Mouse (Mus musculus) brain, adult 2 months (tissue): Measurements from ENCODE around the gene Tubg1.
A peak's percentile ranks its signal among the peaks of the same experiment; 100 is the strongest.
"Not testable (repeated sequence)": the region's sequence is repeated elsewhere in the genome, so short reads cannot be mapped to it uniquely, and the experiment has no call there.

Source experiments
- DNase-seq: peaks from one replicate; pipeline ENCODE4 v3.0.0; 2011; ENCODE audit warnings: low read depth, low spot score

Tubg1 gene

DNA sequence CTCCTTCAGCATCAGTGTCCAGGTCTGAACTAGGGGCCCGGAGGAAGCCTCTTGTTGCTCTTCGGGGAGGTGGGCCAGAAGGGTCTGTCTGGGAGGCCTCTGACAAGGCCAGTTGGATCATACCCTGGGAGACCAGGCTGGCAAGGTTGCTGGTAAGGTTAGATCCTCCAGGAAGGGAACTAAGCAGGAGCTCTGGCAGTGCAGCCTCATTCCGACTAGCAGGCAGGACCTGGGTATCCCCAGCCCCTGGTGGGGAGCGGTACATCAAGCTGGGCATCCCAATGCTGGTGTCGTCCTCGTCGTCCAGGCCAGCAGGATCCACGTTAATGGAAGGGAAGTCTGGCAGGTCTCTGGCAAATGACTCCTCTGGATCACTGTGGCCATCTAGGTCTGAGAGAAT, 21.5 kb upstream of the Tubg1 start:
- DNase-seq: no peak

DNA sequence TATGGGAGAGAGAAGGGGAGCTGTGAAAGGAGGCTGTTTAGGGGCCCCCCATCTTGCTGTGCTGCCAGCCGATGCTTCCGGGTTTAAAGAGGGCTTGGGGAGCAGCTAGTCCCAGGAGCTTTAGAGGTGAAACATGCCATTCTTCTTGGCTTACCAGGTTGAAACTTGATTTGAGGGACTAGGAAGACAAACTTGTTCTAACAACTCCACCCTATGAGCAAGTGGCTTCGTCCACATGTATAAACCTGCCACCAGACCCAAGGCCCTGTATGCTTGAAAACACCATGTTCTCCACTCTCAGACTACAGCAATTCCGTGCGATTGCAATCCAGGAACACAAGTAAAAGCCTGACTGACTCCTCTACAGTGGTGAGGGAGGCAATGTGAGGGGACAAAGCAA, 16.7 kb upstream of the Tubg1 start:
- no peak for DNase-seq

DNA sequence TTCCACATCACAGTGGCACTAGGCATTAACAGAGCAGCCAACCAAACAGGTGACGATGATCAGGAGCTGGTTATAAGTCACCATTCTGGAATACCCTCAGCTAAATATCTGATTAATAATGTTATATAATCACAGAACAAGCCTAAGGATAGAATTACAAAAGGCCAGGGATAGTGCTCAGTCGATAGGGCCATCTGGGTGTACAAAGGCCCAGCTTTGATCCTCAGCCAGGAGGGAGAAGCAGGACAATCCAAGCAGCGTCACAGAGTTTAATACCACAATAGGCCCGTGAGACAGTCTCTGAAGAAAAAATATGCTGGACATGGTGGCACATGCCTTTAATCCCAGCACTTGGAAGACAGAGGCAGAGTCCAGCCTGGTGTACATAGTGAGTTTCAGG, 10.4 kb upstream of the Tubg1 start:
- peak; percentile 29 for DNase-seq

DNA sequence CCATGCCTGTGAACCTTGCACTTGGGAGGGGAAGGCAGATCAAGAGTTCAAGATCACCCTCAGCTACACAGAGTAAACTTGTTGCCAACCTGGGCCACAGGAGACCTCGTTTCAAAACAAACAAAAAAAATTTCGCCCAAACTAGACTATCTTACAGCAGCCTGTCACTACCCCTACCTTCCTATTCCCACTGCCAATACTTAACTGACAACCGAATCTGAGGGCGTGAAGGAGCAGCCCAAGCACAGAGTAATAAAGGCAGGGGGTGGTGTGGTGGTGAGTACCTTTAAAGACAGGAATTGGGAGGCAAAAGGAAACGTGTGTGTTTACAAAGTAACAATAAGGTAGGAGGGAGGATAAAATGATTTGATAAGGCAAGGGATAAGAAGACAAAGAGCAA, 9.0 kb upstream of the Tubg1 start:
- no peak for DNase-seq

DNA sequence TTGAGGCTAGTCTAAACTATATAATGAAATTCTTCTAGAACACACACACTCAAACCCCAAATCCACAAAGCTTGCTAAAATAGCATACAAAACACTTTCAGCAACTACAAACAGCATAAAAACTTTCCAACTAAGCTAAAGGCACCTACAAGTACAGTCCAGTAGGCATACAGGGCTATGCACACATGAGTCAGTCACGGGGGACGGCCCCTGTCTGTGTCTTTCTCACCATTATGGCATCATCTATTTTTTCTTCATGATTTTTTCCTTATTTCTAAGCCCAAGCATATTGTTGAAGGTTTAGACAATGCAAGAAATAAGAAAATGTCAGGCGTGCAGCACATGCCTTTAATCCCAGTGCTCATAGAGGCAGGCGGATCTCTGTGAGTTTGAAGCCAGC, 8.6 kb upstream of the Tubg1 start:
- DNase-seq: no peak

DNA sequence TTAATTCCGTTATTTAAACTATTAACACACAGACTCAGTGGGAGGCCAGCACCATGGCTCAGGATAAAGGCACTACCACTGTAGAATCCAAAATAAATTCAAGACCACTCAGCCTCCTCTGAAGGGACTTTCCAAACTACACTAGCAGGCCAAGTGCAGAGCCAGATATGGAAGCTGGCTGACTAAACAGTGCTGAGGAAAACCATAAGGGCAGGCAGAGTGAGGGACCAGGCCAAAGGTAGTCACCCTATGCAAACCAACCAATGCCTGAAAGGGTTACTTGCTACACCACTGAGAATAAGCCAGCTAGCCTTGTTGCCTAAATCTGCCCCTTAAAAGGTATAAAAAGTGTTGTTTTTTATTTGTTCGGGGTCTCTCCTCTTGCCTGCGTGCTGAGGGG, 7.6 kb upstream of the Tubg1 start:
- DNase-seq: no peak

DNA sequence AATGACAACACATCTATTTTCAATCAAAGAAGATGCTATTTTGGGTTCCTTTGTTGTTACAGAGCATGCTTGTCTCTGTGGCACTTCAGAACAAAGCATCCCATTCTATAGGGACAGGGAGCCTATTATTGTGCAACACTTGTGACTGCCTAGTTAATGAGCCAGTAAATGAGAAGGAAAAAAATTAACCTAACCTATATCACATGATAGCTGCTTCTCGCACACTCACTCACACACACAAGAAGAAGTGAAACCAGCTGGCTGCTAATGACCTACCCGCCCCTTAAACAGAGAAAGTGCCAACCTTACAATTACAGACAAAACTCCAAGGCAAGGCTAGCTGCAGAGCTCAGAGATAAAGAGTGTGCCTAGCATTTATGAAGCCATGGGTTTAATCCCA, 4.2 kb upstream of the Tubg1 start:
- peak; percentile 82 for DNase-seq

DNA sequence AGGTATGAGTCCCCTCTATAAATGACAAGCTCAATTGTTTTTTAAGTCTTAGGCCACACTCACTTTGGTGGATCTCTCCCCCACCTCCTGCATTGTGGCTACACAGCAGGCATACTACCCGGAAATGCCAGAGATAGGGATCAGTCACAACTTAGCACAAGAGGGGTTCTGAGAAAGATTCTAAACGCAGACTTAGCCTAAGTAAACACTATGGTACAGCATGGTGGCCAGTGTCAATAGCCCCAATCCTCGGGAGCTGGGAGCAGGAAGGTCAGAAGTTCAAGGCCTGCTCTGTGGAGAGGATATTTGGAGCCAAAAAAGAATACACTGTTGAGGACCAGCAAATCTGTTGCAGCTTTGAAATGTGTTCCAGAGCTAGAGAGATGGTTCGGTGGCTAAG, 1.6 kb upstream of the Tubg1 start:
- DNase-seq: no peak

DNA sequence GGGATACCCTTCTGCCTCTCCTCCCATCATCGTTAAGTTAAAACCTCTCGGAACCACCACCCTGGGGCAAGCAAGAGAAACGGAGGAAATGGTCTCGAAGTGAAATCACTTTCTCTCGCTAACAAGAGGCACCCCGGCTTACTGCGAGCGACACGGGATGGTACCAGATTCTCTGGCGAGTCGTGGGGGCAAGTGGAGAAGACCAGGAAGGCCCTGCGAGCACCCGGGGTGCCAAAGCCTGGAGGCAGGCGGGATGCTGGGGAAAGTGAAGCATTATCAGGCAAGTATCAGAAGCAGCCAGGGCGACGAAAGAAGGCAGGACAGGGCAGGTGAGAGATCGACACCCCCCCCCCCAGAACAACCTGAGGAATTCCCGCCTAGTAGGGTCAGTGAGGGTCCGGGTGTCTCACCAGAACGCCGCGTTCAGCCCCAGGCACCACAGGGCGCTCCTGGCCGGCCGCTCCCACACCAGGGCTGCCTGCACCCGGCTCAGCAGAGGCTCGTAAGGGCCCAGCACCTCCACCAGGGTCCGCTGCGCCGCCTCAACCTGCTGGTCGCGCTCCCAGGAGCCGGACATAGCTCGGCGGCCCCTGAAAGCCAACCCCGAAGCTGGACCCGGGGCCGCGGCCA, 492 bp upstream of the Tubg1 start:
- DNase-seq: no peak

DNA sequence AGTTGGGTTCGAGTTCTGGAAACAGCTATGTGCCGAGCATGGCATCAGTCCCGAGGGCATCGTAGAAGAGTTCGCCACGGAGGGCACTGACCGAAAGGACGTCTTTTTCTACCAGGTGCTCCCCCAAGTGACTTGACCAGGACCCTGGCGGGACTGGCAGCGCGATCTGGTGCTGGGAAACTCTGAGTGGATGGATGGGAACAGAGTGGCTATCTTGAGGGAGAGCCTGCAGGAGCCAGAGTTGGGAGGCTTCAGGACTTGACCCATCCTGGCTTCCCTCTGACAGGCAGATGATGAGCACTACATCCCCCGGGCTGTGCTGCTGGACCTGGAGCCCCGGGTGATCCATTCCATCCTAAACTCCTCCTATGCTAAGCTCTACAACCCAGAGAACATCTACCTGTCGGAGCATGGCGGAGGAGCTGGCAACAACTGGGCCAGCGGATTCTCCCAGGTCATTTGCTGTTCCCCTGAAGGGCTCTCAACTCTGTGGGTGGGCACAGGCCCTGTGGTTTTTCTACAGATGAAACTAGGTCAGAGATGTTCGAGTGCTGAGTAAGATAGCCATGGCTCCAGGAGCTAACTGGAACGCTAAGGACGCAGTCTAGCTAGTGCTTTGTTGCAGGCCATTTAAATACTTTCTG, 929 bp downstream of the Tubg1 start:
- DNase-seq: no peak

DNA sequence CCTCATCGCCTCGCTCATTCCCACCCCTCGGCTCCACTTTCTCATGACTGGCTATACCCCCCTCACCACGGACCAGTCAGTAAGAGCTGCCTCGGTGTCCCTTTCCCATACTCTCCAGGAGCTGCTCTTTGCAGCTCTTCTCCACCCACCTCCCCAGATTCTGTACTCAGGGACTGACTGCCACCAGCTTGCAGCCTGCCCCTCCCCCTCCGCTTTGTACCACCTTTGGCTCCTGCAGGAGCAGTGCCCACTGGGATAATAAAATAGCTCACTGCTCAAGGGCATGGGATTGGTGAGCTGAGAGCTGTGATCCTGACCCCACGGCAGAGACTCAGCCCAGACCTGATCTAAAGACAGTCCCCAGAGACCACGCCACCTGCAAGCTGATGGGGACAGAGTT, 4.8 kb downstream of the Tubg1 start:
- DNase-seq: not testable (repeated sequence)

DNA sequence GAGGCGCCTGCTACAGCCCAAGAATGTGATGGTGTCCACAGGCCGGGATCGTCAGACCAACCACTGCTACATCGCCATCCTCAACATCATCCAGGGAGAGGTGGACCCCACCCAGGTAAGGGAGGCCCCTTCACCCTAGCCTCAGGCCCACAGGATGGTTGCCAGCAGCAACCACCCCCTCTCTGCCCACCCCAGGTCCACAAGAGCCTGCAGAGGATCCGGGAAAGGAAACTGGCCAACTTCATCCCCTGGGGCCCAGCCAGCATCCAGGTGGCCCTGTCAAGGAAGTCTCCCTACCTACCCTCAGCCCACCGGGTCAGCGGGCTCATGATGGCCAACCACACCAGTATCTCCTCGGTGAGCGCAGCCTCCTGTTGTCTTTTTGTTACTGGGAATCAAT, 5.3 kb downstream of the Tubg1 start:
- not testable (repeated sequence) for DNase-seq

DNA sequence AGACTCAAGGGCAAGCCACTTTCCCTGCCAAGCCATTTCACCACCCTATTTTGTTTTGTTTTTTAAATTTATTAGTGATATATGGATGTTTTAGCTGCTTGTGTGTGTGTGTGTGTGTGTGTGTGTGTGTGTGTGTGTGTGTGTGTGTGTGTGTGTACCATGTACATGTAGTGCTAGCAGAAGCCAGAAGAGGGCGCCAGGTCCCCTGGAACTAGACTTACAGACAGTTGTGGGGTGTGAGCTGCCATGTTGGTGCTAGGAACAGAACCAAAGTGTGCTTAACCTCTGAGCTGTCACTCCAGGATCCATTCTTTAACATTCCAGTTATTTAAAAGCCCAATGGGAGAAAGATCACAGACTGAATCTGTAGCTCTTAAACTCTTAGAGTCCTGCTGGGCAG, 7.3 kb downstream of the Tubg1 start:
- DNase-seq: no peak

DNA sequence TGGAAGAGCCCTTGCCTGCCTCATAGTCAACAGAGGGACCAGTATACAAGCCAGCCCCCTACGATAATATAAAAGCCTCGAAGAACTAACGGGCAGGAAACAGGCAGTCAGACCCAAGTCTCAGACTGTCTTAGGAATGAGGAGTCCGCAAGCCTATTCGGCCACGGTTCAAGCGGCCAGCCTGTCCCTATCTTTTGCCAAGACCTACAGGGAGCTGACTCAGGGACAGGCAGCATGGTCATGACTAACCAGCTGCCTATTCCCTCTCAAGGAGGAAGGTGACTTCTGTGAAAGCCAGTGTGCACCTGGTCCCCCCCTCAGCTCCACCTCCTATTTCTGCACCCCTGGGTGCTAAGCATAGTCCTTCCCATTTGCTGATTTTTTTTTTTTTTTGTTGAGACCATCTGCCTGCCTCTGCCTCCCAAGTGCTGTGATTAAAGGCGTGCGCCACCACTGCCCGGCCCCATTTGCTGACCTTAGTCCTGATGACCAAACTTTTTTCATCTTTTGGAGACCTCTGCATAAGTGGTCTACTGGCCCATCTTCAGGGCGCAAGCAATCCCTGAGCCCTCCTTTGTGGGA, 9.3 kb downstream of the Tubg1 start:
- peak; percentile 91 for DNase-seq

DNA sequence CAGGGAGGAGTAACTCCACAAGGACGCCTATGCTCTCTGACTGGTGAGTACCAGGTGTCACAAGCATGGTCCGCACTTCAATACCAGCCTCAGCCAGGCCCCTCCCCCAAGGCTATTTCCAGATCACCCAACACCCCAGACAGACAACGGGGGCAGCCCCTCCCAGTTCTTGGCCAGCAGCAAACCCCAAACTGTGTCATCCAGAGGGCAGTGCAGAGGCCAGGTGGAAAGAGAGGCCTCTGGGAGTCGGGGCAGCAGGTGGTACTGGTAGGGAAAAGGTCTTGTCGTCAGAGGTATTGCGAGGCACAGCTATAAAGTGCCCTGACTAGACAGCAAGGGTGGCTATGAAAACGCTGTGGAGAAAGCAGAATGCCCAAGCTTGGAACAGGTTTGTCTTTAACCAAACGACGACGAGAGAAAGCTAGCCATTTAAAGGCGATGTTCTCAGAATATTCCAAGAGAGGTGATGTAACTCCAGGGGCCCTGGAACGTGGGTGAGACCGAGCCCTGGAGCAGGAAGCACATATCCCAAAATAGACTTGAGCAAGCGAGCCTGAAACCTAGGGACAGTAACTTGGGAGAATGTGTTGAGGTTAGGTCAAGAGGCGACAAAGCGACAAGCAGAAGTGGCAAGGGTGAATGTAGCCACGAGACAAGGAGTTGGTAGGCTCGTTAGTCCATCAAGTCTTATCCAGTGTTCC, 10.5 kb downstream of the Tubg1 start:
- DNase-seq: peak; percentile 36

DNA sequence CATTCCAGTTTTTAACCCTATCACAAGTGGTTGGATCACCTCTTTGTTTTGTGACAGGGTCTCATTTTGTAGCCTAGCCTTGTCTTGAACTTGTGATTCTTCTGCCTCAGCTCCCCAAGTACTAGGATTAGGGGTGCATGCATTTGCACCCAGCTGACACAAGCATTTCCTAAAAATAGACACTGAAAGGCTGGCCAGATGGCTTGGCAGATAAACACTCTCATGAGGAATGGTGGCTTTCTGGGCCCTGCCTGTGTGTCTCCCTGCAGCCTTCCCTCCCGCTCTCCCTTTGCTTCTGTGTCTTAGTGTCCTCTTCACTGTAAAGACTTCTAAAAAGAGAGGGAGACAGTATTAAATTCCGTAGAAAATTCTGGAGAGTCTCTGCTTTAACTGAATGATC, 11.4 kb downstream of the Tubg1 start:
- DNase-seq: peak; percentile 91

DNA sequence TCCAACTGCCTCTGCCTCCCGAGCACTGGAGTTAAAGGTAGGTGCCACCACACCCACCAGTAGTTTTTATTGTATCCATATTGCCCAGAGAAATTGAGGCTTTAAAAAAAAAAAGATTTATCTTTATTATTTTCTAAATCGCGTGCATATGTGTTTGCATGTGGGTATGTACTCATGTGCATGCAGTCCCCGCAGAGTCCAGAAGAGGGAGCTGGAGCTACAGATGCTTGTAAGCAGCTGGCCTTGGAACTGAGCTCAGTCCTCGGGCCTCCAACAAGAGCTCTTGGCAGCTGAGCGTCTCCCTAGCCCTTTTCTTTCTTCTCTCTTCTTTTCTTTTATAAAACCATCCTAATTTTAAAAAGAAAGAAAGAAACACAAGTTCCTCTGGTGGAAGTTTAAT, 12.0 kb downstream of the Tubg1 start:
- DNase-seq: peak; percentile 67

DNA sequence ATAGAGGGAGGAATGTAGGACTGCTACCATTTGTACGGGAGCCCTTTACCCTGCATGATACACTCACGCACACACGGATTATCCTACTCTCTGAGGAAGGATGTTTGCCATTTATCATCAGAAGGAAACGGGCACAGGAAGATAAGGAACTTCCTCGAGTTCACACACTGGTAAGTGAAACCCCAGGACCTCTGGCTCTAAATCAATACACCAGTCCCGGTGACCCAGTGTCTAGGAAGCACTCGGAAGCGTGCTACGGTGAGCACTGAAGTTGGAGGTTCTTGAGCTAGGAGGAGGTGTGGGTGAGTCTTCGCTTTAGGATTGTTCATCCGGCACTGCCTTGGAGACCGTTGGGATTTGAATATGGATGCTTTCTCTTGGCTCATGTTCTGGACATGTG, 13.3 kb downstream of the Tubg1 start:
- no peak for DNase-seq

DNA sequence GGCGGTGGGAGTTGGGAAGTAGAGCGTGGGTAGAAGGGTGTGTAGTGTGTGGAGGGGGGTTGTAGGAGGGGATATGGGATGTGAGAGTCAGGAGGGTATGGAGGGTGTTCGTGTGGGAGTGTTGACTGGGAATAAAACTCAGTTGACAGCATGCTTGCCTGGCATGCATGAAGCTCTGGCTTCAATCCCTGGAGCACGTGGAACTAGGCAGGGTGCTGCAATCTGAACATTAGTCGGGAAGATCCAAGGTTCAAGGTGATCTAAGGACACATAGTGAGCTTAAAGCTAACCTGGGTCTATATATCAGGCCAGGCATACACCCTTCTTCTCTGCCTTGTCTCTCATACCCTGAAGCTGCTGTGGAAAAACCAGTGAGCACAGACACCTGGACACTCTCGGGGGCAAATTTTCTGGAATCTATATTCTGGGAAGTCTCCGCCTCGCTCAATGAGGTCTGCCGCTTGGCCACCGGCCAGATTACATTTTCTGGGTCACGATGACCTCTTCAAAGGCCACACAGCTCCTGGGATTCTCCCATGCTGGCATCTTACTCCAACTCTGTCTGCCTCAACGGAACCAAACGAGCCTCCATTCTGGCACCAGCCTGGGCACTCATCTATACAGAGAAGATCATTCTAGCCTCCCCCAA, 14.6 kb downstream of the Tubg1 start:
- peak; percentile 53 for DNase-seq

DNA sequence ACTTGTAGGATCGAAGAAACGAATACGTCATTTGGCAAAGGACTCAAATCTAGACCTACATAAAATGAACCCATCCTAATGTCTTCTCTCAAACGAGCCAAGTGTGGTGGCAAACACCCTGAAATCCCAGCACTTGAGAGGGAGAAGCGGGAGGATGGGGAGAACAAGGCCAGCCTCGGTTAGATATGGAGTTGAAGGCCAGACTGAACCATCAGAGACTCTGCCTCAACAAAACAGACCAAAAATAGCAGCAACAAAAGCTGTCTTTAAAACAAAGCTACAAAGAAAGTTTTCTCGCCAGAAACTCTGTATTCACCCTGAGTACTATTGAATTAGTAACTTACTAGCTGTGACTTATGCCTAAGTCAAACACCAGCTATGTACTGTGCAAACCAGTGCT, 17.3 kb downstream of the Tubg1 start:
- DNase-seq: no peak

DNA sequence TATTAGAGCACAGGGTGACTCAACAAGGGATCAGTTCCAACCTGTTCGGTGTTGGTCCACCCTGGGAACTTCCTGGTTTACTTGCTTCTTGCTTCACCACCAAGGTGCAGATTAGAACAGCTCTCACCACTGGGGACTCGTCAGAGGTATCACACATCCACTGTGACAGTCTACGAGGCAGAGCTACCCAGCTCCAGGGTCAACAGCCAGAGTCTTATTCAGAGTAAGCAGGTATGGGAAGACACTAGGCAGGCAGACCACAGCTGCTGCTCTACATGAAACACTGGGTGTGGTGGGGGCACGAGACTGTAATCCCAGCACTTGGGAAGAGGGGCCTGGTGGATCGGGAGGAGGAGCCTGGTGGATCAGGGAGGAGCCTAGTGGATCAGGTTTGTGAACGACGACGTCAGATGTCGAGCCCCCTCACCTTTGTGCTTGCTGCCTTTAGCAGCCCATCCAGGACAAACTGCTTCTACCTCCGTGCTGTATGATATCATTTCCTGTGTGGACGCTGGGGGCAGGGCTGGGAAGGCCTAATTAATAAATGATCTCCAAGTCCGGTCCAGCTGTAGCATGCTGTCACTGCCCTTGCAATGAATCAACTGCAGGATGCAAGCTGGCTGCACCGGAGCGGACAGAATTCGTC, 18.9 kb downstream of the Tubg1 start:
- no peak for DNase-seq
